Mouse (Mus musculus): ENCODE data around the gene B230118H07Rik.

DNA sequence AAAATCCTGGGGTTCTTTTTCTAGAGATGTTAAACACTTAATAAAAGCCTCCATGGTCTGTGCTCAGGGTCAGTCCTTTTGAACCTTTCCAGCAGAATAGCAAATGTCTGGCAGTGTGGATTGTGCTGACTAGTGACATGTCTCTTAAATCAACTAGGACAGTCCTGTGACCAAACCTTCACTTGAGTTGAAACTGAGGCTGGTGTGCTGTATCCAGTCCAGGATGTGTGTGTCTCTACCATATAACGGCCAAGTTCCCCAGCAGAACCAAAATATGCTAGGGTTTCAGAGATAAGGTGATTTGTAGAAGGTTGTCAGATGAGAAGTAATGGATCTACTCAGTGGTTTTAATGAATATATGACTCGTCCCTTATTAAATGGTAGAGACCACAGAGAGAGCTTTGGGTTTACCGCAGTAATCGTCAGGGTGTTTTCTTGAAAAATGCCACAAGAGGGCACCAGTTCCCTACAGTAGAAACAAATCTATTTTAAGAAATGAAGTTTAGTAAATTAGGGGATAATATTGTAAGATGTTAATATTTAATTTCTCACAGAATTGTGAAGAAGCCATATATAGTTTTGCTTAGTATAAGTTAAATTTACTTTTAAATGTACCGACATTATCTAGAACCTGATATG is 44.4 kb upstream of the B230118H07Rik start:
- TF ChIP-seq CTCF (IDR thresholded peaks at IDR 0.05; ENCODE audit: low read depth, low read length) (no peak), GATA1 (IDR thresholded peaks at IDR 0.05; ENCODE audit: borderline replicate concordance, low read length) (no peak), POLR2AphosphoS5 (IDR thresholded peaks at IDR 0.05; ENCODE audit: insufficient replicate concordance, low read depth, low read length) (no peak)

All from G1E (cell line).